Mouse (Mus musculus) forebrain, postnatal 0 days (tissue): ENCODE measurements around the gene Adk. TPM values are rescaled to one million over a fixed set of nuclear protein-coding genes. Genes with fewer than 3 reads are reported as not detected.

ENCODE experiments used
- ATAC-seq: fragments of 200-750 bp; cut with Nextera tagmentation; 2 replicates; pipeline ENCODE4 v1.8.0; 2017; ENCODE audit warnings: mild to moderate bottlenecking, moderate library complexity
- DNase-seq: peaks from one replicate; pipeline ENCODE4 v3.0.0-alpha.2; 2015
- H3K27ac ChIP-seq: fragments of 300-500 bp; sonication (generic); 2 replicates; pipeline ENCODE4 v1.5.1; 2014; ENCODE audit warnings: low read depth, mild to moderate bottlenecking, antibody characterized with exemption, low read length, moderate library complexity, mixed read lengths
- H3K27me3 ChIP-seq: fragments of 300-500 bp; sonication (generic); 2 replicates; pipeline ENCODE4 v1.6.1; 2014; ENCODE audit warnings: mild to moderate bottlenecking, low read length, mixed read lengths; ENCODE audit not compliant: insufficient read depth
- H3K36me3 ChIP-seq: fragments of 300-500 bp; sonication (generic); 2 replicates; pipeline ENCODE4 v1.6.1; 2014; ENCODE audit warnings: mild to moderate bottlenecking, moderate library complexity; ENCODE audit not compliant: insufficient read depth
- H3K4me1 ChIP-seq: fragments of 300-500 bp; sonication (generic); 2 replicates; pipeline ENCODE4 v1.6.1; 2014; ENCODE audit warnings: antibody characterized with exemption; ENCODE audit not compliant: insufficient read depth
- H3K4me2 ChIP-seq: fragments of 300-500 bp; sonication (generic); 2 replicates; pipeline ENCODE4 v1.6.1; 2014; ENCODE audit warnings: low read depth, mild to moderate bottlenecking, moderate library complexity
- H3K4me3 ChIP-seq: fragments of 300-500 bp; sonication (generic); 2 replicates; pipeline ENCODE4 v1.5.1; 2014; ENCODE audit warnings: low read depth, low read length, mixed read lengths
- H3K9ac ChIP-seq: fragments of 300-500 bp; sonication (generic); 2 replicates; pipeline ENCODE4 v1.6.1; 2014; ENCODE audit warnings: mild to moderate bottlenecking
- H3K9me3 ChIP-seq: fragments of 300-500 bp; sonication (generic); 2 replicates; pipeline ENCODE4 v1.6.1; 2016; ENCODE audit warnings: low read length
- CTCF ChIP-seq: sonication (generic); IDR thresholded peaks from 2 replicates; pipeline ENCODE4 v1.5.1; 2016; ENCODE audit warnings: antibody characterized with exemption, control low read depth, low read depth
- WGBS: fragments of 180-500 bp; shearing (Covaris S2); extraction: QIAGEN DNeasy Blood & Tissue Kit; methylation state at CpG from one replicate; pipeline ENCODE4 v1.1.7; 2014; 5-methylcytosine and 5-hydroxymethylcytosine counted together
- polyA plus RNA-seq: library from polyadenylated mRNA; unstranded; fragments of >200 nt; fragmentation: Nextera tagmentation; extraction: Ambion mirVana; gene quantifications from 2 replicates; pipeline ENCODE4 v1.2.1, GENCODE M21; 2015
- total RNA-seq: library from RNA; depleted of rRNA; stranded (reverse); fragments of >200 nt; gene quantifications from 2 replicates; pipeline ENCODE4 v1.2.3, GENCODE M21; 2014

Adk gene
- total and polyA plus RNA-seq, 2 experiments from 2014 or later: 55.5 to 66.7 TPM

DNA sequence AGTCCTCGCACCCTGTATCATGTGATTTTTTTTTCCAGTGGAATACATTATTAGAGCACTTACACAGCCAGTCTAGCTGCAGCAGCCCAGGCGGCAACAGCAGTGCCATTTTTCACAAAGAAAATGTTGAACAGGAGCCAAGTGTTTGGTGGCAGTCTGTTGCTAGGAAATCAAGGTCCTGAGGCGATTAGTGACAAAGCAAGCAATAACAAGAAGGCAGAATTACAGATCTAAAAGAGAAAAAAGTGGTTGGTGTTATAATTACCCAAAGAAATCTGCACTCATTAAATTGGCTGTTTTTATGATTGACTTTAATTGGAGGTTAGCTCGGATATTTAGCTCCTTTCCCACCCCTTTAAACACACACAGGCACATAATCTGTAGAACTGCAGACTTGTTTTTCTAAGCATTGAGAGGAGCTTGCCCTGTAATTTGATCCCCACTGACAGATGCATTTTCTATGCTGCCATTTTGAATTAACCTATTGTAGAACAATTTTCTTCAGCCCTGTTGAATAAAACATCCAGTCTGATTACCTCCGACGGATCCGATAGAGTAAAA is 200.0 kb downstream of the Adk start:
- ATAC-seq (peak; percentile 89), DNase-seq (peak; percentile 91)
- Histone ChIP-seq H3K36me3 (no peaks in the 10 kb centered on the region), H3K4me2 (peak overlapping the region; percentile 22), H3K4me3 (no peak overlapping the region), H3K27ac (peak overlapping the region; percentile 82), H3K4me1 (peaks cover 10% of the 10 kb centered on the region), H3K9me3 (no peaks in the 10 kb centered on the region), H3K27me3 (no peaks in the 10 kb centered on the region), H3K9ac (no peak overlapping the region)
- TF ChIP-seq CTCF: no peak
- WGBS: 5% methylated on average over 7 of the region's 7 CpGs

DNA sequence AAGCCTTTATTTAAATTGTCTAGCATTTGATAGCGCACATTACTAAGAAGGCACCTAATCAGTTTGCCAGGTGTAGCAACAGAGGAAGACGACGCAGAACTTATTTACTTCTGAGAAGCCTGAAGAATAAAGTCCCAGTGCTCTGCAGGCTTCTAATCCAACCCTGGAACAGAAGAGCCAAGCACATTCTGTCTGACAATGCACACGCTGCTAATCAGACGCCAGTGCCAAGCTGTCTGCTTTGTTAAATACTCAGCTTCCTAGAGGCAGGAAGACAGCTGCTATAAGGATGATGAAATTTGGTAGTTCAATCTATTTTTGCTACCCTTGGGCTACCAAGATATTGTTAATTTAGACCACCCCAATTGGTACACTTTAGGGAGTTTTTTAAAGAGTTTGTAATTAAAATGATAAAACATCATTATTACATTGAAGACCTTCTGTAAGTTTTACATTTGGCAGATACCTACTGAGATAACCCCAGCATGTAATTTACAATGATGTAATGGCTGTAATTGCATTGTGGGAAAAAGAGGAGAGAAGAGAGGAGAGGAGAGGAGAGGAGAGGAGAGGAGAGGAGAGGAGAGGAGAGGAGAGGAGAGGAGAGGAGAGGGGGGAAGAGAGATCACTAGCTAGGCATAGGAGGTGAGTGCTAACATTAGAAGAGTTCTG is 201.1 kb downstream of the Adk start:
- no peak overlapping the region for H3K9ac ChIP-seq

DNA sequence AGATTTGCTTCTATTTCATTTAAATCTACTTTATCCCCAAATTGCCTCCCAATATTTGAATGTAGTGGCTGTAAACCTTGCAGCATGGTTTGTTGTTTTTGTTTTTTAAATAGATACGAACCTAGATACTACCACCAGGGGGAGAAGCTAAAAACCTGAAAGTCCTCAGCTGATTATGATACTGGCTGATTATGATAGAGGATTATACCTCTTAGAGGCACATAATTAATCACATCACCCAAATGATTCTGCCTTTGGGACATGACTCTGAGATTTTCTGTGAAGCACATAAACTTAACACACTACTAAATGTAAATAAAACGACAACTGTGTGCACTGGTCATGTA is 201.6 kb downstream of the Adk start:
- WGBS: 26% methylated on average over 2 of the region's 2 CpGs
- ATAC-seq: peak; percentile 30
- Histone ChIP-seq H3K9ac (no peak overlapping the region), H3K27ac (peak overlapping the region; percentile 85), H3K27me3 (no peaks in the 10 kb centered on the region), H3K36me3 (no peaks in the 10 kb centered on the region), H3K4me2 (peak overlapping the region; percentile 16), H3K4me3 (no peak overlapping the region), H3K9me3 (no peaks in the 10 kb centered on the region), H3K4me1 (peaks cover 10% of the 10 kb centered on the region)
- DNase-seq: peak; percentile 71
- peak; percentile 58 for TF ChIP-seq CTCF

More for the DNA sequence above, 201.1 kb downstream of the Adk start:
- 7% methylated on average over 5 of the region's 5 CpGs for WGBS
- Histone ChIP-seq H3K36me3 (no peaks in the 10 kb centered on the region), H3K9me3 (no peaks in the 10 kb centered on the region), H3K4me3 (no peak overlapping the region), H3K27me3 (no peaks in the 10 kb centered on the region), H3K27ac (peak overlapping the region; percentile 85), H3K4me1 (peaks cover 10% of the 10 kb centered on the region), H3K4me2 (peak overlapping the region; percentile 26; the same call in 1 of the 2 replicates)
- peak; percentile 85 for ATAC-seq
- peak; percentile 90 for DNase-seq
- no peak for TF ChIP-seq CTCF

DNA sequence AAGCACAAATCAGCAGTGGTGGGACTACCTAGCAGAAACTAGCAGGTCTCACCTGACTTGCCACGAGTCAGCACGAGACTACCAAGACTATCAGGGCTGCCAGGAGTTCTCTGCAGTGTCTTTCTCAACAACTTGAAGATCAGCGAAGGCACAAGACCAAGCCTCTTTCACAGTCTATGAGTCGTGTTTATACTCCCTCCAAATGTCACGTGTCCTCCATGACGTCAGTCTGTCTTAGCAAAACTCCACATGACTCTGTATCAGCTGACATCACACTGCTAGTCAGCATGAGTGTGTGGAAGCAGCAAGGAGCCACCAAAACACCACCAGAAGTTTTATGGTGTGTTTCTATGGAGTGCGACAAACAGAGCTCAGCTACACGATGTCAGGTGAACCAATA is 215.9 kb downstream of the Adk start:
- no peak for DNase-seq
- Histone ChIP-seq H3K9ac (no peak overlapping the region), H3K4me2 (no peak overlapping the region), H3K4me3 (no peak overlapping the region), H3K36me3 (no peaks in the 10 kb centered on the region), H3K27me3 (no peaks in the 10 kb centered on the region), H3K9me3 (no peaks in the 10 kb centered on the region), H3K4me1 (no peaks in the 10 kb centered on the region), H3K27ac (no peak overlapping the region)
- TF ChIP-seq CTCF: no peak
- WGBS: 90% methylated on average over 8 of the region's 8 CpGs
- no peak for ATAC-seq

DNA sequence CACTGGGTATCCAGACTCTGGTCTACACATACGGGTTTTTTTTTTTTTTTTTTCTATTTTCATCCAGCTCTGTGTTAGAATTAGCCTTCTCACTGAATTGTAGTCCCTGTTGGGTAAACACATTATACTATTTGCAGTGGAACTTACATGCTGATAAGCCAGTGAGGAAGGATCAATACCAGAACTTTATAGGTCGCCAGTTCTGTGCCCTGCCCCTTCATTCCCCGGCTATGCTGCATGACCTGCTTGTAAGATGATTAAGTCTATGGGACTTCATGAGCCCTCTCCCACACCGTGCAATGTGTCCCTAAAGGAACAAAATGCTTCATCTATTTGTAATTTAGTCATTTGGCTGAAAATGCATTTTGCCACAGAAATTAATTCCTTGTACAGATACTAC is 219.1 kb downstream of the Adk start:
- no peak overlapping the region for H3K9ac ChIP-seq
- no peak for DNase-seq
- ATAC-seq: no peak
- no peak overlapping the region for H3K27ac ChIP-seq
- no peak for TF ChIP-seq CTCF
- no peaks in the 10 kb centered on the region for H3K36me3 ChIP-seq
- H3K4me2 ChIP-seq: no peak overlapping the region
- no peaks in the 10 kb centered on the region for H3K27me3 ChIP-seq
- H3K4me1 ChIP-seq: no peaks in the 10 kb centered on the region
- H3K9me3 ChIP-seq: no peaks in the 10 kb centered on the region
- 63% methylated on average over 4 of the region's 4 CpGs for WGBS
- H3K4me3 ChIP-seq: no peak overlapping the region

DNA sequence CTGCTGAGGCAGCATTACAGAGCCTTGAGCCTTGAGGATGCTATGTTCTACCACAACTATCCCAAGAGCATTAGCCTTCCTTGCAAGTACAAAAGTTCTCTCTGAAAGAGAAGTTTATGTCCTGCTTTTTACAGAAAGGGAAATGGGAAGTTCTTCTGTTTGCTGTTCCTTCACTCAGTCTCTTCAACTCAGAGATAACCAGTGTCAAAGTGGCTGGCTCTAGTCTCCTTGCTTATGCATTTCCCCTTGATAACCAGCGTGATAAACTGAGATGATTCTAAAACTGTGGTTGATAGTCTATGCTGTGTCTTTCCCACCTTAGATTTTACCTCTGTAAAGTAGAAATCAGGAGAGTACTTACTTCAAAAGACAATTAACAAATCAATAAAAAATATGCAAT is 223.4 kb downstream of the Adk start:
- DNase-seq (no peak), ATAC-seq (no peak)
- TF ChIP-seq CTCF: no peak
- no peaks in the 10 kb centered on the region for H3K27me3 ChIP-seq
- H3K4me3 ChIP-seq: no peak overlapping the region
- no peak overlapping the region for H3K9ac ChIP-seq
- no peak overlapping the region for H3K4me2 ChIP-seq
- WGBS: 84% methylated on average over 1 of the region's 1 CpGs
- H3K36me3 ChIP-seq: no peaks in the 10 kb centered on the region
- H3K4me1 ChIP-seq: no peaks in the 10 kb centered on the region
- H3K9me3 ChIP-seq: no peaks in the 10 kb centered on the region
- H3K27ac ChIP-seq: no peak overlapping the region

DNA sequence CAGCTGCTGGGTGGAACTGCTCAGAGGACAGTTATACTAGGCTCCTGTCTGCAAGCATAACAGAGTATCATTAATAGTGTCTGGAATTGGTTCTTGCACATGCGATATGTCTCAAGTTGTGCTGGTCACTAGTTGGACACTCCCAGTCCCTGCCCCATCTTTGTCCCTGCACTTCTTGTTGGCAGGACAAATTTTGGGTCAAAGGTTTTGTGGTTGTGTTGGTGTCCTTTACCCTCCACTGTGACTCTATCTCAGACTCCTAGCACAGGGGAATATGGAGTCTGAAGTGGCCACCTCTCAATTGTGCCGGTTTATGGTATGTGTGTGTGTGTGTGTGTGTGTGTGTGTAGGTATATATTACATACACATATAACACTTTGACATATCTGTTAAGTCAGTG is 225.9 kb downstream of the Adk start:
- TF ChIP-seq CTCF: no peak
- no peak overlapping the region for H3K4me3 ChIP-seq
- H3K9ac ChIP-seq: no peak overlapping the region
- no peaks in the 10 kb centered on the region for H3K27me3 ChIP-seq
- H3K4me2 ChIP-seq: no peak overlapping the region
- DNase-seq: no peak
- no peak for ATAC-seq
- no peaks in the 10 kb centered on the region for H3K4me1 ChIP-seq
- H3K27ac ChIP-seq: no peak overlapping the region
- H3K9me3 ChIP-seq: no peaks in the 10 kb centered on the region
- H3K36me3 ChIP-seq: no peaks in the 10 kb centered on the region
- WGBS: 98% methylated on average over 2 of the region's 2 CpGs
